Mouse (Mus musculus) testis, adult 2 months (tissue): ENCODE data around the gene Prmt3.

ENCODE experiments used
- CTCF ChIP-seq: fragments of 200-500 bp; IDR thresholded peaks from 2 replicates; pipeline ENCODE4 v1.5.1; 2012; ENCODE audit warnings: low read depth, mild to moderate bottlenecking, inconsistent platforms, low read length, moderate library complexity; ENCODE audit not compliant: control insufficient read depth, insufficient read depth, insufficient replicate concordance
- POLR2A ChIP-seq: fragments of 200-500 bp; IDR thresholded peaks from 2 replicates; pipeline ENCODE4 v1.6.1; 2012; ENCODE audit warnings: low read depth, mild to moderate bottlenecking, inconsistent platforms, low read length, moderate library complexity; ENCODE audit not compliant: control insufficient read depth

GRCm38 (mm10) chr7:49822028-49822427 lies 43.9 kb downstream of the Prmt3 start:
- TF ChIP-seq CTCF (no peak), POLR2A (no peak)
